In the genomic region with DNA sequence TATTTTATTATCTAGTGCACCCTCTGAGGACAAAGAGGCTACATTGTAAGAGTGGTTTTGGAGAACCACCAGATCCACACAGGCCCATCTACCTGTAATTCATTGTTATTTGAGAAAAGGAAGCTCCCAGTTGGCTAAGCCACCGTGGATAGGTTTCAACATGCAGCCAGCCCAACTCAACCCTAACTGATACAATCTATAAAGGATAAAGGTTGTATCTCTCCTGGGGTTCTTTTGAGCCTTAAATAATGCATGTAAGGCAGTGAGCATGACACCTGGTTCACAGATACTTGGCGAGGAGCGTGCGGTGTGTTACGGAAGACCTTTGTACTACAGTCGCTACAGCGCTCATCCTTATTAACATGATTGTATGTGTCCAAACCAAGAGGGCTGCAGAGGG, we compare ENCODE assay signal across 28 mouse cellular contexts. TPM values are rescaled to one million over a fixed set of nuclear protein-coding genes. Genes with fewer than 3 reads are reported as not detected.
"Had no signal": no experiment of that assay in that cellular context is flagged by ENCODE, and none has a peak within 500 bp of the region (broad histone marks: within the 10 kb centered on the region; RNA-seq: fewer than 3 reads in every experiment).

No protein-coding gene starts in this region.

- H3K4me3 ChIP-seq: embryonic facial prominence, embryonic 10.5 days; embryonic facial prominence, embryonic 12.5 days; embryonic facial prominence, embryonic 13.5 days; embryonic facial prominence, embryonic 15.5 days; erythroblast, embryonic 14.5 days; forebrain, embryonic 10.5 days; forebrain, embryonic 12.5 days; forebrain, embryonic 13.5 days; forebrain, embryonic 15.5 days; gastrocnemius, adult 2 months; heart, adult 2 months had no signal

- DNase-seq: cerebellum, adult 8-10 months; cerebellum, adult 9-10 months; cerebellum, adult 9-11 months; cerebellum, postnatal 10 days; cerebellum, postnatal 14 days; cerebellum, postnatal 25 days; cerebellum, postnatal 36 days; embryo, embryonic 11 days; forebrain, postnatal 0 days; gastrocnemius, adult 2 months; gastrocnemius, postnatal 10 days; gastrocnemius, postnatal 14 days; gastrocnemius, postnatal 25 days; gastrocnemius, postnatal 36 days; heart, adult 11 months; heart, adult 18-20 months; heart, adult 2 months had no signal

- H3K9ac ChIP-seq: embryonic facial prominence, embryonic 12.5 days; embryonic facial prominence, embryonic 13.5 days; embryonic facial prominence, embryonic 15.5 days; forebrain, embryonic 12.5 days; forebrain, embryonic 13.5 days; forebrain, embryonic 15.5 days; forebrain, postnatal 0 days had no signal

- H3K4me2 ChIP-seq: embryonic facial prominence, embryonic 12.5 days; embryonic facial prominence, embryonic 13.5 days; embryonic facial prominence, embryonic 15.5 days; forebrain, embryonic 12.5 days; forebrain, embryonic 13.5 days; forebrain, embryonic 15.5 days; heart, embryonic 11.5 days had no signal

- H3K9me3 ChIP-seq: embryonic facial prominence, embryonic 10.5 days; embryonic facial prominence, embryonic 12.5 days; embryonic facial prominence, embryonic 13.5 days; embryonic facial prominence, embryonic 15.5 days; forebrain, embryonic 10.5 days; forebrain, embryonic 12.5 days; forebrain, embryonic 13.5 days; forebrain, embryonic 15.5 days had no signal

- ATAC-seq: forebrain, embryonic 13.5 days; forebrain, embryonic 14.5 days; forebrain, embryonic 15.5 days; forebrain, postnatal 0 days had no signal

- H3K36me3 ChIP-seq: embryonic facial prominence, embryonic 10.5 days; embryonic facial prominence, embryonic 12.5 days; embryonic facial prominence, embryonic 13.5 days; embryonic facial prominence, embryonic 15.5 days; forebrain, embryonic 10.5 days; forebrain, embryonic 12.5 days; forebrain, embryonic 15.5 days had no signal

- H3K27ac ChIP-seq: embryonic facial prominence, embryonic 10.5 days; forebrain, embryonic 10.5 days; forebrain, embryonic 12.5 days; forebrain, embryonic 13.5 days; forebrain, embryonic 15.5 days had no signal

- H3K27me3 ChIP-seq: embryonic facial prominence, embryonic 12.5 days; embryonic facial prominence, embryonic 13.5 days; embryonic facial prominence, embryonic 15.5 days; forebrain, embryonic 12.5 days; forebrain, embryonic 13.5 days; forebrain, embryonic 15.5 days had no signal

- H3K4me1 ChIP-seq: forebrain, embryonic 13.5 days had no signal

RNA-seq across cellular contexts. Expression of a gene that starts 6.0 kb away (rescaled TPM):
- polyA plus RNA-seq: erythroblast, embryonic 14.5 days had no signal
